Mouse (Mus musculus): ENCODE data around the gene Eid2. TPM values are rescaled to one million over a fixed set of nuclear protein-coding genes. Genes with fewer than 3 reads are reported as not detected.

Gene Eid2
- polyA plus RNA-seq, 1 experiment: 44.4 TPM

- WGBS: 57% methylated on average over 8 of the region's 8 CpGs
- no peaks in the 10 kb centered on the region; the same call in 1 of the 2 replicates for H3K4me1 ChIP-seq (ENCODE audit: control insufficient read depth, insufficient read depth, low read length)
- TF ChIP-seq CTCF (IDR thresholded peaks at IDR 0.05; ENCODE audit: borderline replicate concordance, insufficient read depth, low read depth, low read length) (no peak), POLR2A (IDR thresholded peaks at IDR 0.05; ENCODE audit: borderline replicate concordance, insufficient read depth, low read length) (no peak)
- no peak overlapping the region for H3K27ac ChIP-seq (ENCODE audit: insufficient read depth, low read length)
- peak overlapping the region; percentile 89 for H3K4me3 ChIP-seq (replicated peaks; ENCODE audit: insufficient read depth, low read depth, low read length)
- DNase-seq: peak in 1 of 2 experiments; percentile 32
- H3K27me3 ChIP-seq (ENCODE audit: control insufficient read depth, insufficient read depth, low read length): no peaks in the 10 kb centered on the region
Measured at GRCm38 (mm10) chr7:28277237-28277614, 9.5 kb downstream of the Eid2 start.

DNA sequence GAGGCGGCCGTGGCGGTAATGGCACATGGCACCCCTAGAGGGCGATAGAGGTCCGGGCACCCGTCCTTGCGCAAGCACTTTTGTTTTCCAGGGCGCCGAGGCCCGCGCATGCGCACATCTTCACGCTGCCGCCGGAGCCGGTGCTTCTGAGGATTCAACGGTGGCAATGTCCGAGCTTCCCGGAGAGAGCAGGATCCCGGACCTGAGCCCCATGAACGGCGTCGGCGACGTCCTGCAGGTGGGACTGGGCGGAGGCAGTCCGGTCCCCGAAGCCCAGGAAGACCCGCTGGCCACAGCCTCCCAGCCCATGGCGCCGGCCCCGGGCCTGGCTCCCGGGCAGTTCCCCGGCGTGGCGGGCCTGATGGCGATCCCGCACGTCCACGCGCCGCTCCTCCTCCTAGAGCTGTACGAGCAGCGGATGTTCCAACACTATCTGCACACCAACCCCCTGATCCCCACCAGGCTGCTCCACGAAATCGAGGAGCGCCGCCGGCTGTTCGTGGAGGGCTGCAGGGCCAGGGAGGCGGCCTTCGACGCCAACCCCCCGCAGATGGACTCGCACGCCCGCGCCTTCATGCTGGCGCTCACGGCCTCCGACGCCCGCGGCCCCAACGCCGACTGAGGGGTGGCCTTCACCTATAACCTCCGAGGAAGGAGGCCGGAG, 10.1 kb downstream of the Eid2 start, which contains the start of gene Eid2b:
Eid2b (plus strand) TSS at position 125 of the 664 bp plus-strand sequence.
- Histone ChIP-seq H3K4me1 (ENCODE audit: control insufficient read depth, insufficient read depth, low read length) (no peaks in the 10 kb centered on the region; the same call in 1 of the 2 replicates), H3K27me3 (ENCODE audit: control insufficient read depth, insufficient read depth, low read length) (no peaks in the 10 kb centered on the region), H3K27ac (ENCODE audit: insufficient read depth, low read length) (peak within 1 kb of the TSS; percentile 96), H3K4me3 (replicated peaks; ENCODE audit: insufficient read depth, low read depth, low read length) (peak within 1 kb of the TSS; percentile 89)
- WGBS: 2% methylated on average over 68 of the region's 68 CpGs
- peak; percentile 83 for TF ChIP-seq CTCF (IDR thresholded peaks at IDR 0.05; ENCODE audit: borderline replicate concordance, insufficient read depth, low read depth, low read length)
- peak; percentile 76; the same call in 1 of the 2 replicates for TF ChIP-seq POLR2A (IDR thresholded peaks at IDR 0.05; ENCODE audit: borderline replicate concordance, insufficient read depth, low read length)
- peak; percentile 95 to 98 for DNase-seq

DNA sequence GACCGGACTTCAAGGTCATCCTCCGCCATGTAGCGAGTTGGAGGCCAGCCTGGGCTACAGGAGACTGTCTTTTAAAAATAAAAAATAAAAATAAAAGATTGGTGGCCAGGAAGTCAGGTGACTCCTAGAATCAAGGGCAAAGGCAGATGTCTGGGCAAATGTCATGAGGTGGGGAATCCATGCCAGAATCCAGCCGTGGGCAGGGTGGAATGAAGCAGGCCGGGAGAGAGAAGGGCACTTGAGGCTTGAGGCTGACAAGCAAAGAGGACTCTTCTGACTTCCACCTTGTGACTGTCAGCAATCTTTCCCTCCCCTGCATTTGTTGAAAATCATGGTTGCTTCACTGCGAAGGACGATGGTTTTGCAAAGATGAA, 10.6 kb downstream of the Eid2 start:
- no peaks in the 10 kb centered on the region for H3K27me3 ChIP-seq (ENCODE audit: control insufficient read depth, insufficient read depth, low read length)
- H3K27ac ChIP-seq (ENCODE audit: insufficient read depth, low read length): no peak overlapping the region; the same call in 1 of the 2 replicates
- no peak for TF ChIP-seq POLR2A (IDR thresholded peaks at IDR 0.05; ENCODE audit: borderline replicate concordance, insufficient read depth, low read length)
- no peak for TF ChIP-seq CTCF (IDR thresholded peaks at IDR 0.05; ENCODE audit: borderline replicate concordance, insufficient read depth, low read depth, low read length)
- no peaks in the 10 kb centered on the region; the same call in 1 of the 2 replicates for H3K4me1 ChIP-seq (ENCODE audit: control insufficient read depth, insufficient read depth, low read length)
- no peak for DNase-seq
- 67% methylated on average over 7 of the region's 7 CpGs for WGBS
- peak overlapping the region; percentile 89 for H3K4me3 ChIP-seq (replicated peaks; ENCODE audit: insufficient read depth, low read depth, low read length)

- H3K27me3 ChIP-seq (ENCODE audit: control insufficient read depth, insufficient read depth, low read length): no peaks in the 10 kb centered on the region
- 60% methylated on average over 7 of the region's 7 CpGs for WGBS
- no peak overlapping the region for H3K4me3 ChIP-seq (replicated peaks; ENCODE audit: insufficient read depth, low read depth, low read length)
- no peak overlapping the region for H3K27ac ChIP-seq (ENCODE audit: insufficient read depth, low read length)
- TF ChIP-seq CTCF (IDR thresholded peaks at IDR 0.05; ENCODE audit: borderline replicate concordance, insufficient read depth, low read depth, low read length) (no peak), POLR2A (IDR thresholded peaks at IDR 0.05; ENCODE audit: borderline replicate concordance, insufficient read depth, low read length) (no peak)
- DNase-seq: no peak
- no peaks in the 10 kb centered on the region; the same call in 1 of the 2 replicates for H3K4me1 ChIP-seq (ENCODE audit: control insufficient read depth, insufficient read depth, low read length)
Measured at GRCm38 (mm10) chr7:28280630-28281029, 12.9 kb downstream of the Eid2 start.

- no peak for TF ChIP-seq POLR2A (IDR thresholded peaks at IDR 0.05; ENCODE audit: borderline replicate concordance, insufficient read depth, low read length)
- no peak for TF ChIP-seq CTCF (IDR thresholded peaks at IDR 0.05; ENCODE audit: borderline replicate concordance, insufficient read depth, low read depth, low read length)
- DNase-seq: no peak
- no peaks in the 10 kb centered on the region; the same call in 1 of the 2 replicates for H3K27me3 ChIP-seq (ENCODE audit: control insufficient read depth, insufficient read depth, low read length)
- H3K4me3 ChIP-seq (replicated peaks; ENCODE audit: insufficient read depth, low read depth, low read length): no peak overlapping the region
- WGBS: 15% methylated on average over 18 of the region's 18 CpGs
- no peak overlapping the region for H3K27ac ChIP-seq (ENCODE audit: insufficient read depth, low read length)
- H3K4me1 ChIP-seq (ENCODE audit: control insufficient read depth, insufficient read depth, low read length): no peaks in the 10 kb centered on the region
Measured at GRCm38 (mm10) chr7:28290165-28290564, 22.5 kb downstream of the Eid2 start.

- TF ChIP-seq POLR2A (IDR thresholded peaks at IDR 0.05; ENCODE audit: borderline replicate concordance, insufficient read depth, low read length): no peak
- TF ChIP-seq CTCF (IDR thresholded peaks at IDR 0.05; ENCODE audit: borderline replicate concordance, insufficient read depth, low read depth, low read length): peak; percentile 14; the same call in 1 of the 2 replicates
- peak; percentile 51 to 54 for DNase-seq
- WGBS: 2% methylated on average over 52 of the region's 52 CpGs
Measured at GRCm38 (mm10) chr7:28290638-28291590, 23.2 kb downstream of the Eid2 start, which contains the start of gene Selenov. Selenov (minus strand) TSS chr7:28291186.

DNA sequence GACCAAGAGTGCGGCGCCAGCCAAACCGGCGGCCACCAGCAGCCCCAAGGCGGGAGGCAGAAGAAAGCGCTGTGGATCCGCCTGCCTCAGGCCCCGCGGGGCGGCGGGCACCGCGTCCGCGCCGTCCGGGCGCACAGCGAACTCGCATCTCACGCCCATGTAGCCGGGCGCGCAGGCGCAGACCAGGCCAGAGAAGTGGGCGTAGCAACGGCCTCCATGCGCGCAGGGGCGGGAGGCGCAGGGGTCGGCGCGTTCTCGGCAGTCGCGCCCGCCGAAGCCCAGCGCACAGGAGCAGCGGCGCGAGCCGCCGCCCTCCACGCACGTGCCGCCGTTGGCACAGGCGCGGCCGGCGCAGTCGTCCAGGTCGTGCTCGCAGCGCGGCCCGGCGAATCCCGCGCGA, 26.8 kb downstream of the Eid2 start:
- Histone ChIP-seq H3K27ac (ENCODE audit: insufficient read depth, low read length) (no peak overlapping the region), H3K4me1 (ENCODE audit: control insufficient read depth, insufficient read depth, low read length) (no peaks in the 10 kb centered on the region), H3K27me3 (ENCODE audit: control insufficient read depth, insufficient read depth, low read length) (no peaks in the 10 kb centered on the region; the same call in 1 of the 2 replicates), H3K4me3 (replicated peaks; ENCODE audit: insufficient read depth, low read depth, low read length) (peak overlapping the region; percentile 28)
- WGBS: under 1% methylated on average over 63 of the region's 63 CpGs
- TF ChIP-seq POLR2A (IDR thresholded peaks at IDR 0.05; ENCODE audit: borderline replicate concordance, insufficient read depth, low read length): no peak
- no peak for TF ChIP-seq CTCF (IDR thresholded peaks at IDR 0.05; ENCODE audit: borderline replicate concordance, insufficient read depth, low read depth, low read length)
- peak; percentile 52 to 57 for DNase-seq

More at GRCm38 (mm10) chr7:28290638-28291590, 23.2 kb downstream of the Eid2 start, which contains the start of gene Selenov:
- Histone ChIP-seq H3K4me3 (replicated peaks; ENCODE audit: insufficient read depth, low read depth, low read length) (peak within 1 kb of the TSS; percentile 39), H3K27ac (ENCODE audit: insufficient read depth, low read length) (no peak within 1 kb of the TSS), H3K27me3 (ENCODE audit: control insufficient read depth, insufficient read depth, low read length) (no peaks in the 10 kb centered on the region; the same call in 1 of the 2 replicates), H3K4me1 (ENCODE audit: control insufficient read depth, insufficient read depth, low read length) (no peaks in the 10 kb centered on the region)

Data from cerebellum, adult 2 months (tissue).